Mouse (Mus musculus) effector memory CD4-positive, alpha-beta T cell, adult 7 months (primary cell): Measurements from ENCODE around the gene Tff2. TPM values are rescaled to one million over a fixed set of nuclear protein-coding genes. Genes with fewer than 3 reads are reported as not detected.

Experiments used
- polyA plus RNA-seq: library from polyadenylated mRNA; unstranded; fragments of 100-300 nt; shearing (Covaris generic); gene quantifications from one replicate; pipeline ENCODE4 v1.2.1, GENCODE M21; 2017

Gene Tff2
- not detected for polyA plus RNA-seq

GRCm38 (mm10) chr17:31144040-31145037 is at the start of gene Tff2:
Gene Tff2 (minus strand): TSS chr17:31144282.

GRCm38 (mm10) chr17:31165127-31165526 is 21.0 kb upstream of the Tff2 start, which contains the start of gene Tff1:
Gene Tff1 (minus strand): TSS chr17:31165277.

GRCm38 (mm10) chr17:31129452-31129851 is 14.6 kb downstream of the Tff2 start, which contains the start of gene Tff3:
Gene Tff3 (minus strand): TSS chr17:31129646.

Other genes with a start within 250 kb of the Tff2 start
- gene Glp1r, start 242.5 kb downstream of the Tff2 start, polyA plus RNA-seq, result 0.40 TPM
- gene Umodl1, start 189.6 kb downstream of the Tff2 start, polyA plus RNA-seq, result not detected
- gene Abcg1, start 86.6 kb downstream of the Tff2 start, polyA plus RNA-seq, result 20.0 TPM
- not detected for gene Tff3, start 14.6 kb downstream of the Tff2 start, polyA plus RNA-seq
- not detected for gene Tff1, start 21.0 kb upstream of the Tff2 start, polyA plus RNA-seq
- not detected for gene Tmprss3, start 54.7 kb upstream of the Tff2 start, polyA plus RNA-seq
- 207 TPM for gene Ubash3a, start 63.6 kb upstream of the Tff2 start, polyA plus RNA-seq
- gene Rsph1, start 133.1 kb upstream of the Tff2 start, polyA plus RNA-seq, result 0.88 TPM
- 59.2 TPM for gene Slc37a1, start 142.5 kb upstream of the Tff2 start, polyA plus RNA-seq
- gene Pde9a, start 241.9 kb upstream of the Tff2 start, polyA plus RNA-seq, result not detected